Mouse (Mus musculus) testis, adult 2 months (tissue): ENCODE data around the gene Rnaseh2b. TPM values are rescaled to one million over a fixed set of nuclear protein-coding genes. Genes with fewer than 3 reads are reported as not detected.
A peak's percentile ranks its signal among the peaks of the same experiment; 100 is the strongest.

Source experiments
- H3K27ac ChIP-seq: fragments of 200-500 bp; 2 replicates; pipeline ENCODE4 v1.5.1; 2012; ENCODE audit warnings: low read depth, low read length; ENCODE audit not compliant: control insufficient read depth, insufficient read depth
- H3K27me3 ChIP-seq: fragments of 200-500 bp; 2 replicates; pipeline ENCODE4 v1.6.1; 2012; ENCODE audit warnings: mild to moderate bottlenecking, low read length, moderate library complexity; ENCODE audit not compliant: control insufficient read depth, insufficient read depth
- H3K36me3 ChIP-seq: fragments of 200-500 bp; 2 replicates; pipeline ENCODE4 v1.6.1; 2012; ENCODE audit warnings: mild to moderate bottlenecking, low read length; ENCODE audit not compliant: control insufficient read depth, insufficient read depth
- H3K4me1 ChIP-seq: fragments of 200-500 bp; 2 replicates; pipeline ENCODE4 v1.6.1; 2012; ENCODE audit warnings: low read length; ENCODE audit not compliant: control insufficient read depth, insufficient read depth
- H3K4me3 ChIP-seq: fragments of 200-500 bp; 2 replicates; pipeline ENCODE4 v1.5.1; 2012; ENCODE audit warnings: low read depth, mild to moderate bottlenecking, low read length, moderate library complexity, mixed read lengths; ENCODE audit not compliant: control insufficient read depth
- CTCF ChIP-seq: fragments of 200-500 bp; IDR thresholded peaks from 2 replicates; pipeline ENCODE4 v1.5.1; 2012; ENCODE audit warnings: low read depth, mild to moderate bottlenecking, inconsistent platforms, low read length, moderate library complexity; ENCODE audit not compliant: control insufficient read depth, insufficient read depth, insufficient replicate concordance
- POLR2A ChIP-seq: fragments of 200-500 bp; IDR thresholded peaks from 2 replicates; pipeline ENCODE4 v1.6.1; 2012; ENCODE audit warnings: low read depth, mild to moderate bottlenecking, inconsistent platforms, low read length, moderate library complexity; ENCODE audit not compliant: control insufficient read depth
- polyA plus RNA-seq: library from polyadenylated mRNA; depleted of rRNA; stranded (reverse); fragments of >200 nt; gene quantifications from 2 replicates; pipeline ENCODE4 v1.2.3, GENCODE M21; 2012

Gene Rnaseh2b
- polyA plus RNA-seq, 1 experiment, result 1.4 TPM

DNA sequence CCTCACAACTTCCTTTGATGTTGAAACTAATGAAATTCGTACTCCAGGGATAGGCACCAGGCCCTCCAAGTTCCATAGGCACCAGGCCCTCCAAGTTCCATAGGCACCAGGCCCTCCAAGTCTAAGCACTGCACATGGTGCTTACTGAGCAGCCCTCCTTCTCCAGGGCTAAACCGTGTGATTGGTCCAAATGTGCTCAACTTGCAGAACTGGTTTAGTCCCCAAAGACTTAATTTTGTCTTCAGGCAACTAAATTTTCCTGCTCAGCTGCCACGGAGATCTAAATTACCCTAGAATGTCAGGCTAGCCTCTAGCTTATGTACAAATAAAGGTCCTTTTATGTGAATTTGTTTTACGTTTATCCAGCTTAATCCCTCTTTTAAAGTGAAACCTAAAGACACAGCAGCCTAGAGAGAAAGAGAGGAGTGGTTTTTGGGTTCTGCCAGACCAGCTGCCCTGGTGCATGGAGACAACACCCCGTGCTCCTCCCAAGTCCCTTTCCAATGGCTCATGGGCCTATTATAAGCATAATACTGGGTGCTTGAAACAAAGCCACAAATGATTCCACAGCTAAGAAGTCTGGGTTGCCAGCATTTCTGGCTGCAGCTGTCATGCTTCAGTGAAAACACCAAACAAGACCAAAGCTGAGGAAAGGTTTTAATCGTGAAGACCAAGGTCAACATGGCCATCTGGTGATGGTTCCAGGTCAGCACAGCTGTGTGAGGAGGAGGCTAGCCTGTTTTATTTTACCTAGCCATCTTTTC lies 30.4 kb downstream of the Rnaseh2b start:
- TF ChIP-seq CTCF (no peak), POLR2A (no peak)
- Histone ChIP-seq H3K27ac (no peak overlapping the region), H3K4me1 (no peaks in the 10 kb centered on the region), H3K36me3 (no peaks in the 10 kb centered on the region), H3K27me3 (no peaks in the 10 kb centered on the region), H3K4me3 (no peak overlapping the region)

DNA sequence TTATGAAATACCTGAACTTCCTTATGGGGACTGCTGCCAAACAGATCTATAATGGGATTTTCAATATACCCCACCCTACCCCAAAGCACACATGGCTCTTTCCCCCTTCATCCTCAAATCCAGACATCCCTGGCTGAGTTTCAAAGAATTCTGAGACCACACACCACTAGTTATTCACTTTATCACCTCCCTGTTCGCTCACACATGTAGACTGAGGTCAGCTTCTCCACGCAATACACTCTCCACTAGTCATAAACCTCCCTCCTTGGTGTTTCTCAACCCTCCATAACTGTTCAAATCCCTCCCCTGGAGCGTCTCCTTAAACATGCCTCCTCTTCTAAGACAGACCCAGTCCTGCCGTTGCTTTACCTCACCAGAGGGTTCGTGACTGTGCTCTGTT lies 31.1 kb downstream of the Rnaseh2b start:
- no peaks in the 10 kb centered on the region for H3K4me1 ChIP-seq
- no peaks in the 10 kb centered on the region for H3K36me3 ChIP-seq
- no peak overlapping the region for H3K4me3 ChIP-seq
- no peak for TF ChIP-seq CTCF
- no peak for TF ChIP-seq POLR2A
- H3K27me3 ChIP-seq, result no peaks in the 10 kb centered on the region
- no peak overlapping the region for H3K27ac ChIP-seq

DNA sequence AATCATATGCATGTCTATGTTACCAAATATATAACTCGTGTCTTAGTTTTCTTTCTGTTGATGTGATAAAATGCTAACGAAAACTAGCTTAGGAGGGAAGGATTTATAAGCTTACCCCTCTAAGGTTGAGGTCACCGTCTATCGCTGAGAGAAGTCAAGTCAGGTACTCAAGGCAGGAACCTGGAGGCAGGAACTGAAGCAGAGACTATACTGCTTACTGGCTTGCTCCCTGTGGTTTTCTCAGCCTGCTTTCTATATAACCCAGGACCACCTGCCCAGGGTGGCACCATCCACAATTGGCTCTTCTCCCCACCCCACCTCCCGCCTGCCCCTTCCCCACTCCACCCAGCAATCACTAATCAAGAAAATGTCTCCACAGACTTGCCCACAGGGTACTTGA lies 32.6 kb downstream of the Rnaseh2b start:
- no peaks in the 10 kb centered on the region for H3K4me1 ChIP-seq
- no peaks in the 10 kb centered on the region for H3K27me3 ChIP-seq
- TF ChIP-seq CTCF (no peak), POLR2A (no peak)
- H3K4me3 ChIP-seq, result no peak overlapping the region
- no peaks in the 10 kb centered on the region for H3K36me3 ChIP-seq
- H3K27ac ChIP-seq, result no peak overlapping the region

DNA sequence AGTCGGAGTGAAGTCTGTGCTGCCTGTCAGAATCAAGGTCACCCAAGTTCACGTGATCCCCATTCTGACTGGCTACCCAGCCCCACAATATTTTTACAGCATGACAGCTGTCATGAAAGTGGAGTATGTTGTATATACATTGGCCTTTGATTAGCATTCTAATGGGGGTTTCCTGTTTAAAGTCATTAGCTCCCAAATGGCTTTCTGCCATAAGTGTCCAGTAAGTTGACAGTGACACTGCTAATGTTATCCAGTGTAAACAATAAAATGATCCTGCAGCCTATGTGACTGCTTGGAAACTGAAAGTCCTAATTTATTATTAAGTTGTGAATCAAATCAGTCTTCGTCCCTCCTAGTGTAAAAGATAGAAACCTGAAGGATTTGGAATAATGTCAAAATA lies 33.6 kb downstream of the Rnaseh2b start:
- Histone ChIP-seq H3K36me3 (no peaks in the 10 kb centered on the region), H3K27ac (no peak overlapping the region), H3K4me1 (no peaks in the 10 kb centered on the region), H3K4me3 (no peak overlapping the region), H3K27me3 (no peaks in the 10 kb centered on the region)
- TF ChIP-seq POLR2A, result no peak
- TF ChIP-seq CTCF, result no peak

DNA sequence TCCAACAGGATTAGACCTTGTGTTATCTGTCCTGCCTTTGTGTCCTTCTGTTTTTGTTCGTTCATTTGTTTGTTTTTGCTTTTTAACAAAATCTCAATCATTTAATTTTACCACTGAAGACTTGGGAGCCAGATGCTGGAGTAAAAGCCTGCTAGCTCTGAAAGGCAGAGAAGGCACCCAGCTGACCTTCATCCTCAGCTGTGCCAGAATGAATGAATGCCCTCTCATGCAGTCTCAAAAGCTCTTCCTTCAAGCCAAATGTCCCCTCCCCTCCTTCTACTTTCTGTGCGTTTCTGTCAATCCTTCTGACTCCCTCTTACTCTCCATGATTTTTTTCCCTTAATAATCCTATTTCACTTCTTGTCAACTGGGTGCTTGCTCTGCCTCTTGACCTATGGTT lies 34.8 kb downstream of the Rnaseh2b start:
- H3K4me1 ChIP-seq, result peaks cover 2% of the 10 kb centered on the region; the same call in 1 of the 2 replicates
- no peak overlapping the region for H3K27ac ChIP-seq

DNA sequence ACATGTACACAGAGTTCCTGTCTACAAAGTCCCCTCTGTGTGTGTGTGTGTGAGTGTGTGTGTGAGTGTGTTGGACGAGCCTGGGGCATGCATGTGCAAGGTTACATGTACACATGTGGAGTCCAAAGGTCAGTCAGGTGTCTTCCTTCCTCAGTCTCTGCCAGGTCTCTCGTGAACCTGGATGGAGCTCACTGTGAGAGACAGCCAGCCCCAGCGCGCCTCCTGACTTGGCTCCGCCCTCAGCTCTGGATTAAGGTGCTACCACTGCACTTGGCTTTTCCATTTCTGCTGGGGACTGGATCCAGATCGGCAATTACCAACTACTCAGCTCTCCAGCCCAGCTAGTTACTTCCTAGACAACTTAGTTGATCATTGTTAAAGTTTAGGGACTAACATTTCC lies 36.2 kb downstream of the Rnaseh2b start:
- Histone ChIP-seq H3K27ac (no peak overlapping the region), H3K4me1 (peaks cover 4% of the 10 kb centered on the region), H3K4me3 (peak overlapping the region; percentile 65), H3K27me3 (no peaks in the 10 kb centered on the region), H3K36me3 (no peaks in the 10 kb centered on the region)
- TF ChIP-seq POLR2A, result no peak
- TF ChIP-seq CTCF, result no peak

More for the DNA sequence above, 34.8 kb downstream of the Rnaseh2b start:
- H3K4me3 ChIP-seq, result no peak overlapping the region
- no peaks in the 10 kb centered on the region for H3K36me3 ChIP-seq
- H3K27me3 ChIP-seq, result no peaks in the 10 kb centered on the region
- TF ChIP-seq POLR2A (no peak), CTCF (no peak)

DNA sequence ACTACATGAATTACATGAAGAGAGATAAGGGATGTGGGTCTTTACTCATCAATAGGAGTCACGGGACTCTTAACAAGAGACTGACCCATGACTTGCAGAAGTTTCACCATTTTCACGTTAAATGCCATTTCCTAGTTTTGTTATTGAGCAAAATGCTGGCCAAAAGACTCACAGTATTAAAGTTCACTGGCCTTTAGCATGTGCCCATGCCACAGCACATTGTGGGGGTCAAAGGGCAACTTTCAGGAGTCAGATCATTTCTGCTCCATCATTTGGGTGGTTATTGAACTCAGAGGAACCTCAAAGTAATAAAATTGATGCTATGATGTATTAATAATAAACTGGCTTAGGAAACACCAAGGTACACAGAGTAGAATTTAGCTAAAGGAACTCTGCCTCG lies 37.2 kb downstream of the Rnaseh2b start:
- Histone ChIP-seq H3K4me3 (no peak overlapping the region), H3K27me3 (no peaks in the 10 kb centered on the region), H3K4me1 (peaks cover 4% of the 10 kb centered on the region), H3K27ac (no peak overlapping the region), H3K36me3 (no peaks in the 10 kb centered on the region)
- no peak for TF ChIP-seq POLR2A
- no peak for TF ChIP-seq CTCF

DNA sequence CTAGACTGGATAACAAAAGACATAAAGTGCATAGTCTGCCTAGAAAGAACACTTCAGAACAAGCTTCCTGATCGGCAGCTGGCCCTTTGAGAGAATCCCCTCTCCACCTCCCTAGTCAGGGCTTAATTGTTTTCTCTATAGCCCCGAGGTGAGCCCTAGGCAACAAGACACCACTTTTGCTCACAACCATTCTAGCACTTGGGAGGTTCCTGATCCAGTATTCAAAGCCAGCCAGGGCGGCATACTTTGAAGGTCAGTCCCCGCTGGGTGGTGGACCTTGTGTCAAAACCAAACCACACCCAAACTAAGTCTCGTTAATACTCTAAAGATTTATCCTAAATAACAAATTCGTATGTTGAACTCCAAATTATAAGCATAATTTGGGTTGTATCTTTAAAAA lies 39.1 kb downstream of the Rnaseh2b start:
- H3K4me1 ChIP-seq, result peaks cover 4% of the 10 kb centered on the region
- H3K4me3 ChIP-seq, result peak overlapping the region; percentile 87
- H3K27ac ChIP-seq, result no peak overlapping the region
- no peaks in the 10 kb centered on the region for H3K36me3 ChIP-seq
- no peaks in the 10 kb centered on the region for H3K27me3 ChIP-seq
- TF ChIP-seq CTCF (no peak), POLR2A (no peak)
